Mouse (Mus musculus): ENCODE results near the gene Rexo5. TPM values are rescaled to one million over a fixed set of nuclear protein-coding genes. Genes with fewer than 3 reads are reported as not detected.

The Rexo5 gene
- polyA plus RNA-seq, 1 experiment: 2.2 TPM

DNA sequence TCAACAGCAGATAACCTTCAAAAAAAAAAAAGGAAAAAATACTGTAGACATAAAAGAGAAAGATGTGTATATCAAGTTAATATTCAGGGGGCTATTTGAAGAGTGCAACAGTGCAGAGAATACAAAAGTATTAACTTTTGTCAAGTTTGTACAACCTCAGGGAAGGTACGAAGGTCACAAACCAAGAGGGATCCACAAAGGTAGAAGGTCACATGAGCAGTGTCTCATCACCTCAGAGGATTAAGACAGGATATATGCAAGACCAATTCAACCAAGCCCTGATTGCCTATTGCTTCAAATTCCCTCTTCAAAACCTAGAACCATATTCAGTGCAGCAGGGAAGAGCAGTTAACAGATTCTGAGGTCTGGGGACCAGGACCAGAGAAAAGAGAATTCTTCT lies 59.4 kb downstream of the Rexo5 start:
- Histone ChIP-seq H3K27me3 (replicated peaks; ENCODE audit: control insufficient read depth, insufficient read depth, low read length) (no peaks in the 10 kb centered on the region), H3K27ac (ENCODE audit: insufficient read depth, low read depth, low read length) (peak overlapping the region; percentile 76), H3K36me3 (ENCODE audit: control insufficient read depth, insufficient read depth, low read length) (peaks cover 3% of the 10 kb centered on the region), H3K4me1 (ENCODE audit: control insufficient read depth, insufficient read depth, low read length) (peaks cover 9% of the 10 kb centered on the region; the same call in 1 of the 2 replicates), H3K4me3 (ENCODE audit: insufficient read depth, low read depth, low read length) (no peak overlapping the region)
- 67% methylated on average over 1 of the region's 1 CpGs for WGBS
- TF ChIP-seq CTCF (conservative IDR thresholded peaks at IDR 0.05; ENCODE audit: insufficient read depth, insufficient read length, low read depth, low read length): no peak
- no peak for TF ChIP-seq POLR2A (IDR thresholded peaks at IDR 0.05; ENCODE audit: low read depth, low read length)
- peak; percentile 82 for DNase-seq

DNA sequence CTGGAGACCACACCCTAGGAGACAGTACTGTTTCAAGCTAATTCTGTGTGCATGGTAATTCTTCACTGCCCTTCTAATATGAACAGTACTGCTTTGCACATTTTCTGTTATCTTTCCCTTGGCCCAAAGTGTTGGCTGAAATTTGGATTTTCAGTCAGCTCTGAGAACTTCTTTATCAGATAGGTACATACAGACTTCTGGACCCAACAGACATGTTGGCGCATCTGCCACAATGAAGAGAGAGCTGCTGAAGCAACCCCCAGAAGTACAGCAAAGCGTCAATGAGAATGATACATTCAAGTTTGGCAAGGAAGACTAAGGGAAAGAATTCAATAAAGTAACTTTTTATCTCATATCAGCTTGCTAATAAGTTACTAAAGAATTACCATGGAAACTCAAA lies 60.6 kb downstream of the Rexo5 start:
- DNase-seq: no peak
- peak overlapping the region; percentile 22; the same call in 1 of the 2 replicates for H3K27ac ChIP-seq (ENCODE audit: insufficient read depth, low read depth, low read length)
- H3K27me3 ChIP-seq (replicated peaks; ENCODE audit: control insufficient read depth, insufficient read depth, low read length): no peaks in the 10 kb centered on the region
- no peak for TF ChIP-seq POLR2A (IDR thresholded peaks at IDR 0.05; ENCODE audit: low read depth, low read length)
- TF ChIP-seq CTCF (conservative IDR thresholded peaks at IDR 0.05; ENCODE audit: insufficient read depth, insufficient read length, low read depth, low read length): no peak
- peaks cover 3% of the 10 kb centered on the region for H3K36me3 ChIP-seq (ENCODE audit: control insufficient read depth, insufficient read depth, low read length)
- 96% methylated on average over 2 of the region's 2 CpGs for WGBS
- H3K4me3 ChIP-seq (ENCODE audit: insufficient read depth, low read depth, low read length): no peak overlapping the region
- H3K4me1 ChIP-seq (ENCODE audit: control insufficient read depth, insufficient read depth, low read length): peaks cover 9% of the 10 kb centered on the region; the same call in 1 of the 2 replicates

DNA sequence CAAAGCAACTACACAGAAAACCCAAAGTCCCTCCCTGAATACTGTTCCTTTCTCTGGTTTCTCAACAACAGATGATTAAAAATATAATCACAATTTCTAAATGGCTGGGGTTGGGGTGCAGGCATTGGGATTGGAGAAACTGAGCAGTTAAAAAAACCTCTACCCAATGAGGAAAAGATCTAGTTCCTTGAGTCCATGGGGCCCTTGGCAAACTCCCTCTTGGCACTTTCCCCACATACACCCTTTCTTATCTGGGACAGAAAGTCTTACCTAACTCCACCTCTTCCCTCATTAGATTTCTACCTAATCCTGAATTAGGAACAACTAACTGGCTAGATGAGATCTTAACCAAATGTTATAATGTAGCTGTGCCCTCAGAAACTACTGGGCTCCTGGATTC lies 61.2 kb downstream of the Rexo5 start:
- Histone ChIP-seq H3K4me3 (ENCODE audit: insufficient read depth, low read depth, low read length) (no peak overlapping the region), H3K4me1 (ENCODE audit: control insufficient read depth, insufficient read depth, low read length) (peaks cover 9% of the 10 kb centered on the region; the same call in 1 of the 2 replicates), H3K36me3 (ENCODE audit: control insufficient read depth, insufficient read depth, low read length) (peaks cover 4% of the 10 kb centered on the region), H3K27ac (ENCODE audit: insufficient read depth, low read depth, low read length) (no peak overlapping the region), H3K27me3 (replicated peaks; ENCODE audit: control insufficient read depth, insufficient read depth, low read length) (no peaks in the 10 kb centered on the region)
- no peak for TF ChIP-seq CTCF (conservative IDR thresholded peaks at IDR 0.05; ENCODE audit: insufficient read depth, insufficient read length, low read depth, low read length)
- no peak for TF ChIP-seq POLR2A (IDR thresholded peaks at IDR 0.05; ENCODE audit: low read depth, low read length)
- DNase-seq: no peak

DNA sequence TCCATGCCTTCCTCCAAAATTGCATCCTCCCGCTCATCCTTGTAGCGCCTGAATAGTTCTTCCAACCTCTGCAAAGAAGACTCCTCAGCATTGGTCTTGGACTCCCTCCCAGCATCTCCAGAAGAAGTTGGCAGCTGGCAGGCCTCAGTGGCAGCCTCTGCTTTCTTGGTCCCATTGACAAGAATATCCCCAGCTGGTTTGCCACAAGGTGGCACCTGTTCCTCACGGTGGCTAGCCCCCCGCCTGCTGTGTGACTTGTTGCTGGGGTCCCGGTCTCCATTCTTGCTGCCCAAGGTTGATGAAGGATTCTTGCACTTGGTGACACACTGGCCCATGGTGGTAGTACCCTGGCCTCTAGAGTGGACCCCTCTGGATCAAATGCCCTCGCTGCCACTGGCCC lies 65.7 kb downstream of the Rexo5 start:
- H3K27ac ChIP-seq (ENCODE audit: insufficient read depth, low read depth, low read length): 0 out of 2 replicates have a peak overlapping the region, but pooled peaks have one; percentile 5
- peaks cover 17% of the 10 kb centered on the region for H3K4me1 ChIP-seq (ENCODE audit: control insufficient read depth, insufficient read depth, low read length)
- H3K27me3 ChIP-seq (replicated peaks; ENCODE audit: control insufficient read depth, insufficient read depth, low read length): no peaks in the 10 kb centered on the region
- no peak overlapping the region for H3K4me3 ChIP-seq (ENCODE audit: insufficient read depth, low read depth, low read length)
- peaks cover 4% of the 10 kb centered on the region for H3K36me3 ChIP-seq (ENCODE audit: control insufficient read depth, insufficient read depth, low read length)
- TF ChIP-seq CTCF (conservative IDR thresholded peaks at IDR 0.05; ENCODE audit: insufficient read depth, insufficient read length, low read depth, low read length) (peak; percentile 39), POLR2A (IDR thresholded peaks at IDR 0.05; ENCODE audit: low read depth, low read length) (no peak)
- DNase-seq: no peak
- WGBS: 78% methylated on average over 6 of the region's 6 CpGs

DNA sequence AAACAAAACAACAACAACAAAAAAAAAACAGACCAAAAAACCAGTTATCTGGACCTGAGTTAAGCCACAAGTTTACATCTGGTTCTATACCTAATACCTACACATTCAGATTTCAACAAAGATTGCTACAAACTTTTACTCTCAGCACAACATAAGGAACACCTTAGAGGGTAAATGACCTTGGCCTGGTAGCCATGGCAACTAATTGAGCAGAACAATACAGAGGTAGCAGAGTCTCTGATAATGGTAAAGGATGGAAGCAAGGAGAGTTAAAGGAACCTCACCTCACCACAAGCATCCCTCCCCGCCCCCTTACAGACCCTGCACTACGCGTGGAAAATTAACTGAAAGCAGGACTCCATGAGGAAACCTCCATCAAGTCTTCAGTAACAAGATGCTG lies 66.3 kb downstream of the Rexo5 start:
- Histone ChIP-seq H3K4me1 (ENCODE audit: control insufficient read depth, insufficient read depth, low read length) (peaks cover 17% of the 10 kb centered on the region), H3K27ac (ENCODE audit: insufficient read depth, low read depth, low read length) (peak overlapping the region; percentile 44), H3K4me3 (ENCODE audit: insufficient read depth, low read depth, low read length) (no peak overlapping the region), H3K36me3 (ENCODE audit: control insufficient read depth, insufficient read depth, low read length) (peaks cover 4% of the 10 kb centered on the region), H3K27me3 (replicated peaks; ENCODE audit: control insufficient read depth, insufficient read depth, low read length) (no peaks in the 10 kb centered on the region)
- TF ChIP-seq CTCF (conservative IDR thresholded peaks at IDR 0.05; ENCODE audit: insufficient read depth, insufficient read length, low read depth, low read length) (no peak), POLR2A (IDR thresholded peaks at IDR 0.05; ENCODE audit: low read depth, low read length) (no peak)
- WGBS: 82% methylated on average over 3 of the region's 3 CpGs
- no peak for DNase-seq

DNA sequence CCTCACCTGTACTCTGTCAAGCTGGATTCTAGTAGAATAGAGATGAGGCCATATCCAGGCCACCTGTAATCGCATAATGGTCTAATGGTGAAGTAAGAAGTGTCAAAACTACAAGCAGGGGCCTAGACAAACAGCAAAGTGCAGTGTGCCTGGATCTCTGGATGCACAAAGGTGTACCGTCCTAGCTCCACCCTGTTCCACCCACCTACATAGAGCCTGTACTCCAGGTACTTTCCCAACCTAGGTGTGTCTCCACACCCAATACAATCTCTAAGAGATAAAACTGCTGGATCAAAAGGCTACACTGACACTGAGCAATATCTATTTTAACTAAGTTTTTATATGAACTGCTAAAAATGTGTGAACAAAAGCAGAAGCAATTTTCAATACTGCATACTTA lies 66.7 kb downstream of the Rexo5 start:
- WGBS: 72% methylated on average over 2 of the region's 2 CpGs
- no peaks in the 10 kb centered on the region for H3K27me3 ChIP-seq (replicated peaks; ENCODE audit: control insufficient read depth, insufficient read depth, low read length)
- no peak for DNase-seq
- H3K36me3 ChIP-seq (ENCODE audit: control insufficient read depth, insufficient read depth, low read length): peaks cover 4% of the 10 kb centered on the region
- TF ChIP-seq CTCF (conservative IDR thresholded peaks at IDR 0.05; ENCODE audit: insufficient read depth, insufficient read length, low read depth, low read length): no peak
- no peak overlapping the region for H3K4me3 ChIP-seq (ENCODE audit: insufficient read depth, low read depth, low read length)
- peak overlapping the region; percentile 44 for H3K27ac ChIP-seq (ENCODE audit: insufficient read depth, low read depth, low read length)
- H3K4me1 ChIP-seq (ENCODE audit: control insufficient read depth, insufficient read depth, low read length): peaks cover 20% of the 10 kb centered on the region

DNA sequence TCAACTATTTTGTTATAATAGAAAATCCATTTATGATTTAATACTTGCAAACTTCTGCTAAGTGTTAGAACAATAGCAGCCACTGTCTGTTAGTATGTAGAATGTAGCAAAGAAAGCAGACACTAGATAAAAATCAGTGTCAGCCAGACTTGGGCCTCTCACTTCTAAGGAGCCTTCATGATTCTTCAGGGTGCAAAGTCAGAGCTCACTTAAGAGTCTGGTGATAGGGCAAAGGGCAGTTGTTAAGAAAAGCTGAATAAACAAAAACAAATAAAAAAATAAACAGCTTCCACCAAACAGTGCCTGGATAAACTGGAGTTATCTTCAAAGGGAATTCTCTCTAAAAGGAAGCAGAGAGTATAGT lies 67.1 kb downstream of the Rexo5 start:
- DNase-seq: peak; percentile 77
- no peak for TF ChIP-seq POLR2A (IDR thresholded peaks at IDR 0.05; ENCODE audit: low read depth, low read length)
- no peak for TF ChIP-seq CTCF (conservative IDR thresholded peaks at IDR 0.05; ENCODE audit: insufficient read depth, insufficient read length, low read depth, low read length)
- Histone ChIP-seq H3K27ac (ENCODE audit: insufficient read depth, low read depth, low read length) (peak overlapping the region; percentile 97; the same call in 1 of the 2 replicates), H3K4me3 (ENCODE audit: insufficient read depth, low read depth, low read length) (no peak overlapping the region), H3K27me3 (replicated peaks; ENCODE audit: control insufficient read depth, insufficient read depth, low read length) (no peaks in the 10 kb centered on the region), H3K4me1 (ENCODE audit: control insufficient read depth, insufficient read depth, low read length) (peaks cover 22% of the 10 kb centered on the region), H3K36me3 (ENCODE audit: control insufficient read depth, insufficient read depth, low read length) (peaks cover 4% of the 10 kb centered on the region; the same call in 1 of the 2 replicates)

Data from kidney, adult 2 months (tissue).